Comparison of ENCODE assay signal across 17 mouse cellular contexts in genomic region chr10:101827944-101828343, GRCm38 (mm10).
A peak's percentile ranks its signal among the peaks of the same experiment; 100 is the strongest.
DNase-seq lines count a peak whose midpoint lies in the region; ATAC-seq and TF ChIP-seq lines count a peak whose summit lies in the region.
"Had no signal": no experiment of that assay in that cellular context is flagged by ENCODE, and none has a peak within 500 bp of the region (broad histone marks: within the 10 kb centered on the region; RNA-seq: fewer than 3 reads in every experiment).

No protein-coding gene starts in this region.

- no peaks in the 10 kb centered on the region for H3K9me3 ChIP-seq in forebrain, embryonic 16.5 days (ENCODE audit: control insufficient read depth, low read length)
- H3K9me3 ChIP-seq in forebrain, embryonic 10.5 days: no peaks in the 10 kb centered on the region
- H3K9me3 ChIP-seq in midbrain, embryonic 12.5 days: no peaks in the 10 kb centered on the region
- H3K9me3 ChIP-seq in midbrain, postnatal 0 days (ENCODE audit: low read length): no peaks in the 10 kb centered on the region
- H3K9me3 ChIP-seq in midbrain, embryonic 16.5 days (replicated peaks; ENCODE audit: control insufficient read depth, low read length, poor library complexity, severe bottlenecking): no peaks in the 10 kb centered on the region
- H3K9me3 ChIP-seq: embryonic facial prominence, embryonic 10.5 days; heart, embryonic 15.5 days had no signal

- H3K9ac ChIP-seq in forebrain, embryonic 16.5 days (replicated peaks; ENCODE audit: low read depth, low read length): no peak overlapping the region
- no peak overlapping the region for H3K9ac ChIP-seq in midbrain, embryonic 12.5 days (replicated peaks)
- H3K9ac ChIP-seq in midbrain, postnatal 0 days (replicated peaks; ENCODE audit: low read length, poor library complexity, severe bottlenecking): no peak overlapping the region
- H3K9ac ChIP-seq in midbrain, embryonic 16.5 days (ENCODE audit: low read depth, low read length): no peak overlapping the region
- H3K9ac ChIP-seq: heart, embryonic 15.5 days had no signal

- TF ChIP-seq POLR2A in brain, embryonic 14.5 days (IDR thresholded peaks at IDR 0.05; ENCODE audit: borderline replicate concordance, extremely low read depth, insufficient read depth, insufficient read length, poor library complexity, severe bottlenecking): no peak

- 75% methylated on average over 2 of the region's 2 CpGs for WGBS in forebrain, embryonic 16.5 days
- 93% methylated on average over 2 of the region's 2 CpGs for WGBS in forebrain, embryonic 10.5 days
- WGBS in midbrain, embryonic 12.5 days: 85% methylated on average over 2 of the region's 2 CpGs
- WGBS in midbrain, postnatal 0 days: 65% methylated on average over 2 of the region's 2 CpGs
- 68% methylated on average over 2 of the region's 2 CpGs for WGBS in midbrain, embryonic 16.5 days

- H3K4me2 ChIP-seq in forebrain, embryonic 16.5 days (ENCODE audit: low read length): no peak overlapping the region
- no peak overlapping the region for H3K4me2 ChIP-seq in midbrain, embryonic 12.5 days (replicated peaks)
- H3K4me2 ChIP-seq in midbrain, postnatal 0 days (ENCODE audit: low read depth, low read length, poor library complexity, severe bottlenecking): no peak overlapping the region
- H3K4me2 ChIP-seq in midbrain, embryonic 16.5 days (ENCODE audit: low read length): no peak overlapping the region
- H3K4me2 ChIP-seq: heart, embryonic 11.5 days; heart, embryonic 15.5 days had no signal

- no peak overlapping the region for H3K27ac ChIP-seq in forebrain, embryonic 16.5 days (ENCODE audit: low read length)
- no peak overlapping the region for H3K27ac ChIP-seq in forebrain, embryonic 10.5 days
- no peak overlapping the region for H3K27ac ChIP-seq in midbrain, embryonic 12.5 days (replicated peaks)
- no peak overlapping the region for H3K27ac ChIP-seq in midbrain, postnatal 0 days (ENCODE audit: low read depth, low read length)
- H3K27ac ChIP-seq in midbrain, embryonic 16.5 days (ENCODE audit: low read length): no peak overlapping the region
- H3K27ac ChIP-seq: embryonic facial prominence, embryonic 10.5 days; heart, adult 2 months; heart, embryonic 15.5 days; hindbrain, postnatal 0 days had no signal

- peak; percentile 55 for ATAC-seq in forebrain, embryonic 16.5 days
- ATAC-seq in midbrain, embryonic 12.5 days (ENCODE audit: low FRiP score, low read depth): 0 out of 2 replicates have a peak, but pooled peaks have one; percentile 30
- ATAC-seq in midbrain, postnatal 0 days (ENCODE audit: low FRiP score): no peak
- ATAC-seq in midbrain, embryonic 16.5 days: 0 out of 2 replicates have a peak, but pooled peaks have one; percentile 3
- ATAC-seq: hindbrain, postnatal 0 days had no signal

- no peaks in the 10 kb centered on the region for H3K27me3 ChIP-seq in forebrain, embryonic 16.5 days (replicated peaks; ENCODE audit: control insufficient read depth, insufficient read depth, low read length)
- H3K27me3 ChIP-seq in forebrain, embryonic 10.5 days (ENCODE audit: poor library complexity, severe bottlenecking): no peaks in the 10 kb centered on the region
- no peaks in the 10 kb centered on the region for H3K27me3 ChIP-seq in midbrain, embryonic 12.5 days
- H3K27me3 ChIP-seq in midbrain, postnatal 0 days (ENCODE audit: insufficient read depth, low read length): no peaks in the 10 kb centered on the region
- H3K27me3 ChIP-seq in midbrain, embryonic 16.5 days (ENCODE audit: control insufficient read depth, insufficient read depth, low read depth, low read length): no peaks in the 10 kb centered on the region
- H3K27me3 ChIP-seq: heart, embryonic 15.5 days had no signal

- TF ChIP-seq CTCF in midbrain, postnatal 0 days (IDR thresholded peaks at IDR 0.05): no peak
- TF ChIP-seq CTCF in brain, embryonic 14.5 days (IDR thresholded peaks at IDR 0.05; ENCODE audit: borderline replicate concordance, extremely low read depth, insufficient read depth, insufficient read length): no peak

- H3K4me1 ChIP-seq in forebrain, embryonic 16.5 days (replicated peaks; ENCODE audit: control insufficient read depth, insufficient read depth, low read length): no peaks in the 10 kb centered on the region
- H3K4me1 ChIP-seq in forebrain, embryonic 10.5 days: no peaks in the 10 kb centered on the region
- no peaks in the 10 kb centered on the region for H3K4me1 ChIP-seq in midbrain, embryonic 12.5 days
- no peaks in the 10 kb centered on the region for H3K4me1 ChIP-seq in midbrain, postnatal 0 days (ENCODE audit: insufficient read depth, low read length)
- H3K4me1 ChIP-seq in midbrain, embryonic 16.5 days (ENCODE audit: control insufficient read depth, insufficient read depth, low read length): no peaks in the 10 kb centered on the region
- H3K4me1 ChIP-seq: embryonic facial prominence, embryonic 10.5 days; heart, embryonic 15.5 days had no signal

- no peak for DNase-seq in forebrain, embryonic 10.5 days (ENCODE audit: extremely low spot score, low spot score)
- no peak for DNase-seq in midbrain, postnatal 0 days (ENCODE audit: low spot score)
- peak; percentile 50 for DNase-seq in brain, embryonic 14.5 days (ENCODE audit: low read depth)
- DNase-seq: adrenal gland, adult 2 months; adrenal gland, postnatal 25 days; cerebellum, adult 2 months; cerebellum, postnatal 10 days; gastrocnemius, postnatal 14 days; heart, adult 2 months; heart, postnatal 14 days had no signal

- no peak overlapping the region for H3K4me3 ChIP-seq in forebrain, embryonic 16.5 days (replicated peaks; ENCODE audit: low read length)
- H3K4me3 ChIP-seq in forebrain, embryonic 10.5 days: no peak overlapping the region
- no peak overlapping the region for H3K4me3 ChIP-seq in midbrain, embryonic 12.5 days
- H3K4me3 ChIP-seq in midbrain, postnatal 0 days (ENCODE audit: low read depth, low read length): no peak overlapping the region
- H3K4me3 ChIP-seq in midbrain, embryonic 16.5 days (ENCODE audit: low read depth, low read length): no peak overlapping the region
- H3K4me3 ChIP-seq: embryonic facial prominence, embryonic 10.5 days; heart, adult 2 months; heart, embryonic 15.5 days had no signal

- H3K36me3 ChIP-seq in forebrain, embryonic 16.5 days (ENCODE audit: control insufficient read depth, insufficient read depth): no peaks in the 10 kb centered on the region
- H3K36me3 ChIP-seq in forebrain, embryonic 10.5 days (replicated peaks): no peaks in the 10 kb centered on the region
- no peaks in the 10 kb centered on the region for H3K36me3 ChIP-seq in midbrain, embryonic 12.5 days
- no peaks in the 10 kb centered on the region for H3K36me3 ChIP-seq in midbrain, postnatal 0 days (ENCODE audit: insufficient read depth, low read length)
- H3K36me3 ChIP-seq in midbrain, embryonic 16.5 days (ENCODE audit: control insufficient read depth, insufficient read depth, low read length): no peaks in the 10 kb centered on the region
- H3K36me3 ChIP-seq: embryonic facial prominence, embryonic 10.5 days; heart, embryonic 15.5 days had no signal
